Mouse (Mus musculus): ENCODE results near the gene Atp5d.
A peak's percentile ranks its signal among the peaks of the same experiment; 100 is the strongest.

Atp5d gene

GRCm38 (mm10) chr10:80138553-80139438 lies at the start of gene Atp5d:
Atp5d (plus strand) TSS chr10:80138632.
- peak; percentile 83 to 88 for DNase-seq

- no peak for DNase-seq
Observed at GRCm38 (mm10) chr10:80089146-80089545, 49.3 kb upstream of the Atp5d start.

GRCm38 (mm10) chr10:80091527-80091926 lies 46.9 kb upstream of the Atp5d start:
- no peak for DNase-seq

- DNase-seq, result no peak
Observed at GRCm38 (mm10) chr10:80092690-80093089, 45.7 kb upstream of the Atp5d start.

GRCm38 (mm10) chr10:80094085-80094484 lies 44.3 kb upstream of the Atp5d start:
- DNase-seq, result no peak

GRCm38 (mm10) chr10:80094684-80095083 lies 43.7 kb upstream of the Atp5d start:
- DNase-seq, result no peak

- DNase-seq, result no peak
Observed at GRCm38 (mm10) chr10:80095547-80095946, 42.9 kb upstream of the Atp5d start.

- DNase-seq, result no peak
Observed at GRCm38 (mm10) chr10:80097275-80097674, 41.2 kb upstream of the Atp5d start.

GRCm38 (mm10) chr10:80098630-80099029 lies 39.8 kb upstream of the Atp5d start:
- no peak for DNase-seq

GRCm38 (mm10) chr10:80100982-80101381 lies 37.5 kb upstream of the Atp5d start:
- DNase-seq, result no peak

- peak; percentile 91 to 94 for DNase-seq
Observed at GRCm38 (mm10) chr10:80102216-80102915, 36.1 kb upstream of the Atp5d start.

- no peak for DNase-seq
Observed at GRCm38 (mm10) chr10:80103032-80103431, 35.4 kb upstream of the Atp5d start.

- no peak for DNase-seq
Observed at GRCm38 (mm10) chr10:80104181-80104580, 34.3 kb upstream of the Atp5d start.

- DNase-seq, result no peak
Observed at GRCm38 (mm10) chr10:80105460-80105859, 33.0 kb upstream of the Atp5d start, which contains the start of gene Sbno2. Sbno2 (minus strand) TSS chr10:80105571.

- no peak for DNase-seq
Observed at GRCm38 (mm10) chr10:80105926-80106325, 32.5 kb upstream of the Atp5d start.

- DNase-seq, result no peak
Observed at GRCm38 (mm10) chr10:80107678-80108077, 30.8 kb upstream of the Atp5d start.

- peak; percentile 96 to 97 for DNase-seq
Observed at GRCm38 (mm10) chr10:80114341-80115284, 23.8 kb upstream of the Atp5d start.

- DNase-seq, result peak; percentile 100
Observed at GRCm38 (mm10) chr10:80115290-80115943, 23.0 kb upstream of the Atp5d start, which contains the start of gene Stk11. Stk11 (plus strand) TSS chr10:80115803.

- DNase-seq, result no peak
Observed at GRCm38 (mm10) chr10:80115944-80116335, 22.5 kb upstream of the Atp5d start.

GRCm38 (mm10) chr10:80116563-80116926 lies 21.9 kb upstream of the Atp5d start:
- peak; percentile 40 to 51 for DNase-seq

- DNase-seq, result peak; percentile 65 to 68
Observed at GRCm38 (mm10) chr10:80116927-80117691, 21.3 kb upstream of the Atp5d start.

Measured in cerebellum, postnatal 10 days (tissue).